Mouse (Mus musculus) urinary bladder, postnatal 36 days (tissue): ENCODE results near the gene Tas1r3.

ENCODE experiments used
- DNase-seq, 2 experiments: peaks; one replicate each; pipeline ENCODE4 v3.0.0; 2022; ENCODE audit warnings: low spot score in 2 of 2, mixed read lengths in 1 of 2

Tas1r3 gene

GRCm38 (mm10) chr4:155863001-155863400 lies at the start of gene Tas1r3:
Gene Tas1r3, minus strand, starts transcription at chr4:155863362.
- no peak for DNase-seq

GRCm38 (mm10) chr4:155908751-155909150 lies 45.6 kb upstream of the Tas1r3 start:
- DNase-seq, result no peak

- DNase-seq, result no peak
Measured at GRCm38 (mm10) chr4:155908281-155908680, 45.1 kb upstream of the Tas1r3 start.

GRCm38 (mm10) chr4:155907003-155907402 lies 43.8 kb upstream of the Tas1r3 start:
- peak in 1 of 2 experiments; percentile 1 for DNase-seq

- peak in 1 of 2 experiments; percentile 0 for DNase-seq
Measured at GRCm38 (mm10) chr4:155906125-155906524, 43.0 kb upstream of the Tas1r3 start.

- DNase-seq, result no peak
Measured at GRCm38 (mm10) chr4:155905634-155906033, 42.5 kb upstream of the Tas1r3 start.

GRCm38 (mm10) chr4:155904318-155905102 lies 41.3 kb upstream of the Tas1r3 start:
- DNase-seq, result no peak

GRCm38 (mm10) chr4:155903246-155903645 lies 40.1 kb upstream of the Tas1r3 start:
- no peak for DNase-seq

GRCm38 (mm10) chr4:155901205-155901604 lies 38.0 kb upstream of the Tas1r3 start:
- no peak for DNase-seq

- no peak for DNase-seq
Measured at GRCm38 (mm10) chr4:155899355-155899754, 36.2 kb upstream of the Tas1r3 start.

GRCm38 (mm10) chr4:155898318-155898717 lies 35.2 kb upstream of the Tas1r3 start:
- no peak for DNase-seq

- DNase-seq, result no peak
Measured at GRCm38 (mm10) chr4:155896461-155896860, 33.3 kb upstream of the Tas1r3 start.

GRCm38 (mm10) chr4:155895826-155896225 lies 32.7 kb upstream of the Tas1r3 start:
- no peak for DNase-seq

GRCm38 (mm10) chr4:155895216-155895615 lies 32.1 kb upstream of the Tas1r3 start:
- DNase-seq, result peak; percentile 27 to 65

- DNase-seq, result peak; percentile 76 to 86
Measured at GRCm38 (mm10) chr4:155894311-155894881, 31.2 kb upstream of the Tas1r3 start.

- no peak for DNase-seq
Measured at GRCm38 (mm10) chr4:155893212-155893690, 30.1 kb upstream of the Tas1r3 start.

GRCm38 (mm10) chr4:155892438-155893211 lies 29.5 kb upstream of the Tas1r3 start:
- DNase-seq, result no peak

GRCm38 (mm10) chr4:155892017-155892416 lies 28.9 kb upstream of the Tas1r3 start:
- peak; percentile 70 to 78 for DNase-seq

GRCm38 (mm10) chr4:155891551-155892001 lies 28.4 kb upstream of the Tas1r3 start, which contains the start of the genes Pusl1 and Acap3:
Gene Pusl1, minus strand, starts transcription at chr4:155891781.
Gene Acap3, plus strand, starts transcription at chr4:155891822.
- DNase-seq, result peak; percentile 95 to 96

- no peak for DNase-seq
Measured at GRCm38 (mm10) chr4:155891011-155891471, 27.9 kb upstream of the Tas1r3 start.

- DNase-seq, result no peak
Measured at GRCm38 (mm10) chr4:155889316-155889715, 26.2 kb upstream of the Tas1r3 start.

GRCm38 (mm10) chr4:155888181-155888580 lies 25.0 kb upstream of the Tas1r3 start:
- no peak for DNase-seq
